Mouse (Mus musculus): Measurements from ENCODE around the gene Pard3b.

The Pard3b gene

DNA sequence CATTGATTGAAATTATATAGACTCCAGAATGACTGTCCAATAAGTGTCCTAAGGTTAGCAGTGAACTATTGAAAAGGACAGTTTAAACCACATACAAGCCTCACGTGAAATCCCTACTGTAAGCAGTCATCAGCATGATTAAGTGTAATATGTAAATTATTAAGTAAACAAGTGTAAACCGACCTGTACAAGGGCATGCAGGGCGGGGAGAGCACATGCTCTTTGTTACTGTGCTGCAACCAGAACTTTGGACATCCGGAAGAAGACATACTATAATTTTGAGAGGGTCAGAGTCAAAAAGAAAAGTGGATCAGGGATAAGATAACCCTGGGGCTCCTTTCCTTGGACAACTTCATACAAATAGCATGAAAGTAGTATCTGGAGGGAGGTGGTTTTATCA, 749.4 kb downstream of the Pard3b start:
- no peak for DNase-seq (ENCODE audit: low spot score in 2 of 2)

DNA sequence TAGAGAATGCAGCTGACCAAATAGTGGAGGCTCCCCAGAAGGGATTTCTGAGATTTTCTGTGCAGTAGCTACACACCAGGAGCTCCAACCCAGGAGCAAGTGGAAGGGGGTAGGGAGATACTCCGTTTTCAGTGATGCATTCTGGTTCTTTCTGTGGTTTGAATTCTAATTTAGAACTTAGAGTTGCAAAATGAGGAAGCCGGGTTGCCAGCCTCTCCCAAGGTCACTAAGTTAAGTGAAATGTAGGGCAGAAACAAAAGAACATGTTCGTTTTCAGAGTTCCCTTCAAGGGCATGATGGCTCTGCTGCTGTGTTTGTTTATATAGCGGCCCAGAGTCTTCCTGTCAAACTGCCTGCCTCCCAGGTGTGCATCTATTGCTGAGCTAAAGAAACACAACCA, 754.2 kb downstream of the Pard3b start:
- DNase-seq (ENCODE audit: low spot score in 2 of 2) = no peak

- no peak for DNase-seq (ENCODE audit: low spot score in 2 of 2)
Observed at GRCm38 (mm10) chr1:62394555-62394954, 755.9 kb downstream of the Pard3b start.

GRCm38 (mm10) chr1:62398261-62398660, 759.6 kb downstream of the Pard3b start:
- DNase-seq (ENCODE audit: low spot score in 2 of 2) = no peak

- no peak for DNase-seq (ENCODE audit: low spot score in 2 of 2)
Observed at GRCm38 (mm10) chr1:62398738-62399137, 760.1 kb downstream of the Pard3b start.

DNA sequence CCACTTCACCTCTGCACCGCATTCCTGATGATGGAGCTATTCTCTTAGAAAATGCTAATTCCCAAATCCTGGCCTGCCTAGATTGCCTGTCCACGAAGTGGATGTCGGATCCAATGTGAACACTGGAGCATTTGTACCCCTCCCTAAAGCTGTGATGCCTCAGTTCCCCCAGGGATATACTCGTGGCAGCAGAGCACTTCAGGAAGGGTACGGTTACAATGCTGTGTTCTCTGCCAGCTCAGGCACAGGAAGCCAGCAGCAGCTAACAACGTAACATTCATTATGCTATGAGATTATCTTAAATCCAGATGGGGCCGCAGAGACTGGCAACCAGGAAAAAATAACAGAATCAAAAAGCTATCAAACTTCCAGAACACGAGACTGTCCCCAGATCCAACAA, 766.4 kb downstream of the Pard3b start:
- DNase-seq (ENCODE audit: low spot score in 2 of 2) = no peak

DNA sequence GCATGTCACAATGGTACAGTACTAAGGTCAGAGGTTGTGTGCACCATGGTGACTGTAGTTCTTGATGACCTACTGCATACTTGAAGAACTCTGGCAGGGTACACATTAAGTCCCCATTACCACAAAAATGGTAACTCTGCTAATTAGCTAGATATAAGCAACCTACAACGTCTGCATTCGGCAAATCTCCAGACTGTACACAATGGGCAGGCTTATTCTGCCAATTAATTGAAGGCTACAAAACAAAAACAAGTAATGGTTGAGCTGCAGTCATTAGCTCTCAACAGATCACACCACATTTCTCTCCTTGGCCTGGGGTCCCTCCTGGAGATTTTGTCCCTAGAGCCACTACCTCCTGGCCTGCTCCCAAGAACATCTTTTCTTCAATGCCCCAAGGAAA, 772.7 kb downstream of the Pard3b start:
- DNase-seq (ENCODE audit: low spot score in 2 of 2) = no peak

DNA sequence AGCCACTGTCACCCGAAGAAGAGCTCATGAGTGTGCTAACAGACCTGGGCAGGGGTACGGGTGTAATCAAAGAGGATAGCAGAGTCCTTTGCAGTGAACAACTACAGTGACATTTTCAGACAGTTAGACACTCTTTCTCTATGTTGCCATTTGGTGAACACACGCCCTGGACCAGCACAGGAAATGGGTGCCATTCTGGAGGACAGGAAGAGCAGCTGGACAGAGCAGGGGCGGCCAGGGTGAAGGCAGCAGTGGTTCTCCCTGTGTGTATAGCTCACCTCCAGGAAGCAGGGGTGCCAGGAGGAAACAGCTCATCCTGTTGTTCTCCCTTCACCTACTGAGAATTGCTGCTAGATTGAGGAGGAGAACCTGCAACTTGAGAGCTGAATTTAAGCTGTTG, 773.4 kb downstream of the Pard3b start:
- DNase-seq (ENCODE audit: low spot score in 2 of 2) = no peak

DNA sequence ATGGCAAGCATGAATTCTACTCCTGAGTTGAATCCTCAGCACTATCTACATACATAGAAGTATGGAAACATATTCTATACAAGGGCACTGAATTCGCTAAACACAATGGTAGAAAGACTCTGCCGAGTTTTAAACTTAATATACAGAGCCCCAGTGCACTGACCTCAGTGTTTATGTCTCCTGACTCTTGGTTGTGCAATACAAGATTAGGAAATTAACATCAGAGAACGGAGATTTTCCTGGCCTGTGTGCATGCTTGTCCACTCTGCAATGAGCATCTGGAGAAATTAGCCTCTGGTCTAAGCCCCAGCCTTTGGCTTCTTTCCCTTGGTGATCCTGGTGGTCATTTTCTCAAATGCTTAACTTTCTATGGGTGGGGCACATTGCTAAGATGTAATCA, 774.4 kb downstream of the Pard3b start:
- no peak for DNase-seq (ENCODE audit: low spot score in 2 of 2)

- DNase-seq (ENCODE audit: low spot score in 2 of 2) = no peak
Observed at GRCm38 (mm10) chr1:62414521-62414920, 775.9 kb downstream of the Pard3b start.

DNA sequence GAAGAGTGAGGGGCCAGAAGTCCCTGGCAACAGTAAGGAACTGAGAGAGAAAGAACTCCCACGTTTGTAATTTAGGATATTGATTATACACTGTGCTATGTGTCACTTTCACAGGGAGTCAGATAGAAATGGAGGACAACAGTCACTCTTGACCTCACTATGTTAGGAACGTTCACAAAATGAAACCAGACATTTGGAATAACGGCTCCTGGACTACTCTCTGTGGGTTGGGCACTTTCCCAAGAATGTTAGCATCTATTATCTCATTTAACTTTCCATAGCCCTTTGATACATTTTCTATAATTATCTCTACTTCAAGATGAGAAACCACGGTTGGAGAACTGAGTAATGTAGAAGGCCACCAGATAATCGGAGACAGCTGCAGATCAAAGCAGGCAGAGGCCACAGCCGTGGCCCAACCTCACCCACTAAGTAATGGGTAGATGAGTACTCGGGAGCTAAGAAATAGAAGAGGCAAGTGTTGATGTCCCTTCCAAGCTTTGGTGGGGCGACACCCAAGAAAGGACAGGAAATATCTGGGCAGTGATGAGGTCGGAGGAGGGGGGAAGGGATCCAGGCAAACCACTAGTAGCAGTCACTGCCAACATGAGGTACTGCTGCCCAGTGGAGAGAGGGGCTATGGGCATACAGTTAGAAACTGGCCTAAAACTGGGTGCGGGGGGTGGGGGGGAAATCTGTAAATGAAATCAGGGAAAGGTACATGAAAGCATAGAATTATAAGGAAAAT, 778.2 kb downstream of the Pard3b start:
- DNase-seq (ENCODE audit: low spot score in 2 of 2) = no peak

- DNase-seq (ENCODE audit: low spot score in 2 of 2) = no peak
Observed at GRCm38 (mm10) chr1:62422896-62423650, 784.4 kb downstream of the Pard3b start.

DNA sequence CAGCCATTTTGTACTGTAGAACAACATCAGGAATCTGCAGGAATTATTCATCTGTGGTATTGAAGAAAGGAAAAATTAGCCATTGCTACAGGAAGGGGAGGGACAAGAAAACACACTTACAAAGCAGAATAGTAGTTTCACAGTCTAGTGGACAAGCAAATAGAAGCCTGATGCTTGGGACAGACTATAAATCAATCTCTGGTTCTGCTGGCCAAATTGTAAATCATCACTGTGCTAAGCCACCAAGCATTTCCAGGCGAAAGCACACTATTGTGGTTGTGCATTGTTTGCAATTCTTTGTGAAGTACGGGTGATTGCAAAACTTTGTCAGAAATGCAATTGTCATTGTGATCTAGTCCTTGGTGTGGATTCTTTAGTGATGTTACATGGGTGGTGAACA, 786.7 kb downstream of the Pard3b start:
- DNase-seq (ENCODE audit: low spot score in 2 of 2) = no peak

GRCm38 (mm10) chr1:62428736-62429135, 790.1 kb downstream of the Pard3b start:
- DNase-seq (ENCODE audit: low spot score in 2 of 2) = no peak

DNA sequence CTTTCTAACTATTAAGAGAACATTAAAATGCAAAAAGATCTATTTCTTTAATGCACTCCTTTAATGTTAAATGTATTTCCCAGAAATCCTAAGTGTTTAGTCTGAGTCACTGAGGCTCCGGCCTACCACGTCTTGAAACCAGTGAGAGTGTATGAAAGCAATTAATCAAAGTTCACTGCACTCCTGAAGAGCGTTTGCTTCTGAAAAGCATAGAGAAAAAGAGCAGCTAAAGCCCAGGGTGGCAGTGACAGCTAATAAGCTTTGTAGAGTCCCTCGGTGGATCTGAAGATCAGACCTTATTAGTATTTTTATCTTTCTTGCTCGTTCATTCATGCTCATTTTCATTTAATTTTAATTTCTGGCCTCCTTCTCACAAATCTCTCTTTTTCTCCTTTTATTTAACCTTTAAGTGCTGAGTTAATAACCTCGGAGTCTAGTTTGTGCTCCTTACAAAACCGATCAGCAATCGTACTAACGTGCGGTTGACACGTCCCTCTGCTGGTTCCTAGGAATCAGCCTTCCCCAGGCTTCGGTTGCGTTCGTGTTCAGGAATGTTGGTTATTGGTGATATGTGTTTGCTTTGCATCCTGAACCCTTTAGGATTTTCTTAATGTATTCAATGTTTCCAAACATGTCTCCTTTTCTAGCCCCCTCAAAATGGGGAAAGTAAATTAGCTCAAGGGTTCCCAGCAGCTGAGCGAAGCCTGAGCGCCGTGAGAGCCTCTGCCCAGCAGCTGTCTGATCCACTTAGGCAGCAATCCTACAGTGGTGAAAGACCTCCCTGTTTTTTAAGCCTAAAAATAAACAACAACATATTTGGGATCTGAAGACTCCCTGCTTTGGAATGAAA, 790.9 kb downstream of the Pard3b start:
- DNase-seq (ENCODE audit: low spot score in 2 of 2) = no peak

GRCm38 (mm10) chr1:62431054-62431453, 792.4 kb downstream of the Pard3b start:
- no peak for DNase-seq (ENCODE audit: low spot score in 2 of 2)

GRCm38 (mm10) chr1:62433891-62434290, 795.3 kb downstream of the Pard3b start:
- DNase-seq (ENCODE audit: low spot score in 2 of 2) = no peak

DNA sequence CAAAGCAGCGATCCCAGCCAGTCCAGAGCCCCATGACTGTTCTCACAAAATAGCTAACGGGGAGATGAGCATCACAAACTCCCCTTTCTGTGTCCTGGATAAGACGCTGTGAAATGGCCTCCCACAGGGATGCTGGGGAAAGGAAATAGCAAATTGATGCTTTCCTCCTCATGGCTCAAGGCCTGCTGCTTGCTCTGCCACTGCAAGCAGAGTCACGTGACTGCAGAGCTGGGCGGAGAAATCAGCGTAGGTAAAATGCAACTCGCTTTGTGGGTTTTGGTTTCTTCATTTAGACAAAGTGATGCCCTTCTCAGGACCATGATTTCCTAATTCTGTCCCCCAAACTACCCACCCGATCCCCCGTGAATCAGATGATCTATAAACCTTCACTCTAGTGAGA, 797.2 kb downstream of the Pard3b start:
- no peak for DNase-seq (ENCODE audit: low spot score in 2 of 2)

DNA sequence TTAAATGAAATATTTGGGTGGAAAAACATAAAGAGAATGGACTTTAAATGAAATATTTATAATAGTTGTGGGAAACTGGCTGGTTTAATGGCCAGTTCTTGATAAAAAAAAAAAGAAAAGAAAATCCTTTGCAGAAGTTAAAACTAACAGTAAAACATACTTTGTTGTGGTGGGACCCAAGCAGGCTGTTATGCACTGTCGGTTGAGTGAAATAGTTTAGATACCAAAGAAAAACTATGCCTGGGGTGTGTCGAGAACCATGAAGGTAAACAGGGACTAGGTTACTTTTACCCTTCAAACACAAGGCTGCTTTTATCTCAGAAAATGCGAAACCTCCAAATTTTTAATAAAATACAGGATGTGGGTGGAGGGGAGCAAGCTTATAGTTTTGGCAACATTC, 797.7 kb downstream of the Pard3b start:
- DNase-seq (ENCODE audit: low spot score in 2 of 2) = no peak

- DNase-seq (ENCODE audit: low spot score in 2 of 2) = no peak
Observed at GRCm38 (mm10) chr1:62437493-62437892, 798.9 kb downstream of the Pard3b start.

DNA sequence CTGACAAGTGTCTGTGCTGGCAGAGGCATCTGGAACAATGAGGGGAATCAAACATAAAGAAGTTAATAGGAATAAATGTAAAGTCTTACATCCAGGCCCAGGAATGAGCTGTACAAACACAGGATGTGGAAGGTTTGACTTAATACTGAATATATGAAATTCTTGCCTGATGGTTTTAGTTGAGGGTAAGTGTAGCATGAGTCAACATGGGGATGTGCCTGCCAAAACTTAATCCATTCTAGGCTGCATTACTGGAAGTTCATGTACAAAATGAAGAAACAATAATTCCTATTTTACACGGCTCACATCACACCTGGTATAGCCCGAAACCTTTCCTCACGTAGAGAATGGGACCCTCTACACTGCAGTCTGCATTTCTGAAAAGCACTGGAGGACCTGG, 805.8 kb downstream of the Pard3b start:
- DNase-seq (ENCODE audit: low spot score in 2 of 2) = no peak

DNA sequence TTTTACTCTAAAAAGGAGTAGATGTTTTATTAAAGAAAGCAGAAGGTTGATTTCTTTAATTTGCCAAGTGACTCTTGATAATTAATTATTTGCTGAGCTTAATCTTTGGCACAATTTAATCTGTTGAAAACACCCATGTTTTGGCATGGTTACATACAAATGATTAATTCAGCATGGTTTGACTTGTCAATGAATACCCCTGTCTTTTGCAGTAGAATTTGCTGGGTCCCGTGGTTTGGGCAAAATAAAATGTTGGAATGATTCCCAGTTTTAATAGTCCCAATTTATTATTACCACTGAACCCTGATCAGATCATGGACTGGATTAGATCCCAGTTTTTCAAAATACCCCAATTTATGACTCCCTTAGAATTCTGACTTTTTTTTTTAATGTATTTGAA, 808.2 kb downstream of the Pard3b start:
- no peak for DNase-seq (ENCODE audit: low spot score in 2 of 2)

Measured in urinary bladder, postnatal 4 days (tissue).